Mouse (Mus musculus) CH12.LX (cell line): ENCODE measurements around the gene Kctd10. TPM values are rescaled to one million over a fixed set of nuclear protein-coding genes. Genes with fewer than 3 reads are reported as not detected.

Source experiments
- DNase-seq: peaks from one replicate; pipeline ENCODE4 v3.0.0-alpha.2; 2013; ENCODE audit errors: extremely low read depth
- H3K27ac ChIP-seq: 2 replicates; pipeline ENCODE4 v1.5.1; 2012; ENCODE audit warnings: low read depth, mild to moderate bottlenecking, control low read depth, moderate library complexity; ENCODE audit not compliant: insufficient read depth
- H3K27me3 ChIP-seq: replicated peaks from 2 replicates; pipeline ENCODE3; 2012; ENCODE audit warnings: inconsistent platforms
- H3K36me3 ChIP-seq, 2 experiments: replicated peaks in 1 of 2; 2 replicates each; pipeline versions ENCODE3 to v1.6.1; 2012; ENCODE audit warnings: inconsistent platforms in 1 of 2, low read length in 1 of 2, mild to moderate bottlenecking in 1 of 2, mixed read lengths in 1 of 2, moderate library complexity in 1 of 2; ENCODE audit not compliant: control insufficient read depth in 1 of 2, insufficient read depth in 1 of 2
- H3K4me1 ChIP-seq, 2 experiments: 2 replicates each; pipeline ENCODE4 v1.6.1; 2012; ENCODE audit warnings: inconsistent platforms in 1 of 2, moderate library complexity in 1 of 2; ENCODE audit not compliant: insufficient read depth in 2 of 2, control insufficient read depth in 1 of 2
- H3K4me2 ChIP-seq: 2 replicates; pipeline ENCODE4 v1.6.1; 2012; ENCODE audit warnings: low read depth, mild to moderate bottlenecking, control low read depth; ENCODE audit not compliant: poor library complexity, insufficient read depth, severe bottlenecking
- H3K4me3 ChIP-seq, 3 experiments: fragments of 150-350 bp in 1 of 3; sonication (generic) in 1 of 3; replicated peaks in 1 of 3; 2 replicates each; pipeline versions ENCODE3 to v1.5.1; 2011 to 2012; ENCODE audit warnings: low read depth in 2 of 3, low read length in 2 of 3, mild to moderate bottlenecking in 2 of 3, moderate library complexity in 2 of 3, control low read depth in 1 of 3, improper control_type of control experiment in 1 of 3, inconsistent platforms in 1 of 3, mixed read lengths in 1 of 3; ENCODE audit not compliant: poor library complexity in 1 of 3
- H3K79me2 ChIP-seq: replicated peaks from 2 replicates; pipeline ENCODE4 v1.6.1; 2012; ENCODE audit warnings: mild to moderate bottlenecking, moderate library complexity; ENCODE audit not compliant: control insufficient read depth, poor library complexity, insufficient read depth, severe bottlenecking; ENCODE audit errors: extremely low read depth
- H3K9ac ChIP-seq: 2 replicates; pipeline ENCODE4 v1.6.1; 2012; ENCODE audit warnings: low read depth, mild to moderate bottlenecking, control low read depth, moderate library complexity; ENCODE audit not compliant: insufficient read depth
- H3K9me3 ChIP-seq: replicated peaks from 2 replicates; pipeline ENCODE3; 2012; ENCODE audit warnings: low read length, inconsistent platforms, mixed read lengths
- BHLHE40 ChIP-seq: IDR thresholded peaks from 2 replicates; pipeline ENCODE4 v1.6.1; 2011; ENCODE audit warnings: mild to moderate bottlenecking, low read depth, low read length, improper control_type of control experiment
- CHD2 ChIP-seq: IDR thresholded peaks from 2 replicates; pipeline ENCODE4 v1.6.1; 2011; ENCODE audit warnings: low read length, improper control_type of control experiment
- E2F4 ChIP-seq: IDR thresholded peaks from 2 replicates; pipeline ENCODE4 v1.6.1; 2011; ENCODE audit warnings: low read depth, low read length, improper control_type of control experiment; ENCODE audit not compliant: insufficient replicate concordance
- ELF1 ChIP-seq: IDR thresholded peaks from 2 replicates; pipeline ENCODE4 v1.6.1; 2014; ENCODE audit warnings: low read depth, mild to moderate bottlenecking, inconsistent platforms, low read length, improper control_type of control experiment
- ETS1 ChIP-seq: conservative IDR thresholded peaks from 2 replicates; pipeline ENCODE4 v1.6.1; 2012; ENCODE audit warnings: low read depth, mild to moderate bottlenecking, inconsistent platforms, low read length, improper control_type of control experiment, moderate library complexity
- GABPA ChIP-seq: IDR thresholded peaks from 2 replicates; pipeline ENCODE4 v1.6.1; 2012; ENCODE audit warnings: low read depth, low read length, improper control_type of control experiment, inconsistent platforms; ENCODE audit not compliant: insufficient replicate concordance
- HCFC1 ChIP-seq: IDR thresholded peaks from 2 replicates; pipeline ENCODE4 v1.6.1; 2012; ENCODE audit warnings: low read depth, mild to moderate bottlenecking, inconsistent platforms, low read length, improper control_type of control experiment
- IRF4 ChIP-seq: IDR thresholded peaks from 2 replicates; pipeline ENCODE4 v1.6.1; 2014; ENCODE audit warnings: low read depth, mild to moderate bottlenecking, inconsistent platforms, low read length, improper control_type of control experiment
- JUN ChIP-seq: IDR thresholded peaks from 2 replicates; pipeline ENCODE4 v1.6.1; 2011; ENCODE audit warnings: low read depth, mild to moderate bottlenecking, low read length, improper control_type of control experiment, moderate library complexity; ENCODE audit not compliant: insufficient read depth
- JUND ChIP-seq: conservative IDR thresholded peaks from 2 replicates; pipeline ENCODE4 v1.6.1; 2011; ENCODE audit warnings: low read depth, low read length, improper control_type of control experiment
- KAT2A ChIP-seq: IDR thresholded peaks from 2 replicates; pipeline ENCODE4 v1.6.1; 2012; ENCODE audit warnings: low read length, improper control_type of control experiment, inconsistent platforms; ENCODE audit not compliant: insufficient replicate concordance
- MAZ ChIP-seq: IDR thresholded peaks from 2 replicates; pipeline ENCODE4 v1.6.1; 2012; ENCODE audit warnings: low read depth, mild to moderate bottlenecking, inconsistent platforms, low read length, improper control_type of control experiment, moderate library complexity
- NELFE ChIP-seq: IDR thresholded peaks from 2 replicates; pipeline ENCODE4 v1.6.1; 2011; ENCODE audit warnings: low read depth, low read length, improper control_type of control experiment
- NRF1 ChIP-seq: IDR thresholded peaks from 2 replicates; pipeline ENCODE4 v1.6.1; 2014; ENCODE audit warnings: low read depth, mild to moderate bottlenecking, inconsistent platforms, low read length, improper control_type of control experiment, moderate library complexity
- PAX5 ChIP-seq: IDR thresholded peaks from 2 replicates; pipeline ENCODE4 v1.6.1; 2012; ENCODE audit warnings: low read length, inconsistent platforms, mixed read lengths
- POLR2A ChIP-seq: IDR thresholded peaks from 2 replicates; pipeline ENCODE4 v1.6.1; 2011; ENCODE audit warnings: low read depth, mild to moderate bottlenecking, improper control_type of control experiment, low read length
- RAD21 ChIP-seq: IDR thresholded peaks from 2 replicates; pipeline ENCODE4 v1.6.1; 2011; ENCODE audit warnings: low read depth, mild to moderate bottlenecking, low read length, improper control_type of control experiment, moderate library complexity
- RCOR1 ChIP-seq: conservative IDR thresholded peaks from 2 replicates; pipeline ENCODE4 v1.6.1; 2012; ENCODE audit warnings: low read depth, mild to moderate bottlenecking, inconsistent platforms, low read length, improper control_type of control experiment
- SIN3A ChIP-seq: IDR thresholded peaks from 2 replicates; pipeline ENCODE4 v1.6.1; 2012; ENCODE audit warnings: low read length, improper control_type of control experiment, inconsistent platforms
- TCF12 ChIP-seq: IDR thresholded peaks from 2 replicates; pipeline ENCODE4 v1.6.1; 2014; ENCODE audit warnings: low read depth, mild to moderate bottlenecking, inconsistent platforms, low read length, improper control_type of control experiment
- USF2 ChIP-seq: conservative IDR thresholded peaks from 2 replicates; pipeline ENCODE4 v1.6.1; 2011; ENCODE audit warnings: low read depth, low read length, improper control_type of control experiment
- ZMIZ1 ChIP-seq: IDR thresholded peaks from 2 replicates; pipeline ENCODE4 v1.6.1; 2012; ENCODE audit warnings: low read depth, mild to moderate bottlenecking, inconsistent platforms, low read length, improper control_type of control experiment
- ZNF384 ChIP-seq: IDR thresholded peaks from 2 replicates; pipeline ENCODE4 v1.6.1; 2012; ENCODE audit warnings: low read depth, low read length, improper control_type of control experiment, inconsistent platforms
- dilution Hi-C: fragments of 300-500 bp; cut with MboI; formaldehyde crosslinking; loops from 2 replicates; pipeline ENCODE4 v1.14.3; 2020; ENCODE audit warnings: low sequenced_read_pairs; ENCODE audit not compliant: extremely low pct_unique_long_range_greater_than_20kb, extremely low pct_ligation_motif_present
- in situ Hi-C: fragments of 300-500 bp; cut with MboI; formaldehyde crosslinking; loops from 3 replicates; pipeline ENCODE4 v1.14.3; 2019; ENCODE audit warnings: low sequenced_read_pairs, low pct_ligation_motif_present, low pct_unique_long_range_greater_than_20kb, mixed read lengths
- polyA plus RNA-seq: library from polyadenylated mRNA; unstranded; fragments of >175 nt; gene quantifications from 2 replicates; pipeline ENCODE4 v1.2.1, GENCODE M21; 2012; ENCODE audit warnings: low read depth; ENCODE audit not compliant: insufficient read length
- total RNA-seq, 2 experiments: library from RNA; depleted of rRNA; stranded (reverse); fragments of 300-350 nt in 1 of 2; fragments of >200 nt in 1 of 2; gene quantifications; 2 replicates each; pipeline ENCODE4 v1.2.3; 2012 to 2014

The Kctd10 gene
- total and polyA plus RNA-seq, 3 experiments = 37.5 to 39.5 (median 39.3) TPM

GRCm38 (mm10) chr5:114370371-114370776 lies 9.9 kb downstream of the Kctd10 start:
- Histone ChIP-seq H3K79me2 (no peaks in the 10 kb centered on the region; the same call in 1 of the 2 replicates), H3K9me3 (no peaks in the 10 kb centered on the region), H3K9ac (no peak overlapping the region), H3K4me1 (no peaks in the 10 kb centered on the region; a peak in 1 of 4 replicates), H3K4me2 (no peak overlapping the region), H3K27ac (no peak overlapping the region), H3K4me3 (no peak overlapping the region), H3K36me3 (peaks cover 78 to 100% of the 10 kb centered on the region in 2 experiments), H3K27me3 (no peaks in the 10 kb centered on the region)
- dilution Hi-C loops (no loop called here), in situ Hi-C loops (no loop called here)
- TF ChIP-seq GABPA (no peak), IRF4 (no peak), TCF12 (no peak), SIN3A (no peak), MAZ (no peak), NELFE (no peak), JUN (no peak), RCOR1 (no peak), ELF1 (no peak)
- no peak for DNase-seq

- H3K36me3 ChIP-seq = peaks cover 80 to 100% of the 10 kb centered on the region in 2 experiments
- in situ Hi-C loops (no loop called here), dilution Hi-C loops (no loop called here)
- no peaks in the 10 kb centered on the region; a peak in 1 of 4 replicates for H3K4me1 ChIP-seq
- no peaks in the 10 kb centered on the region; the same call in 1 of the 2 replicates for H3K79me2 ChIP-seq
- H3K4me3 ChIP-seq = no peak overlapping the region
- TF ChIP-seq ETS1 (no peak), POLR2A (no peak), CHD2 (no peak), TCF12 (no peak), USF2 (no peak), KAT2A (no peak), BHLHE40 (no peak), RAD21 (no peak), GABPA (no peak), PAX5 (no peak), IRF4 (no peak), JUND (no peak), JUN (no peak), ZMIZ1 (no peak), E2F4 (no peak), ELF1 (no peak), ZNF384 (no peak), NRF1 (no peak), HCFC1 (no peak)
- TF ChIP-seq, all 38 proteins: peak for 0
- no peak overlapping the region for H3K4me2 ChIP-seq
- H3K9me3 ChIP-seq = no peaks in the 10 kb centered on the region
- DNase-seq = no peak
- no peak overlapping the region for H3K9ac ChIP-seq
- no peak overlapping the region for H3K27ac ChIP-seq
- H3K27me3 ChIP-seq = no peaks in the 10 kb centered on the region
Observed at GRCm38 (mm10) chr5:114369921-114370320, 10.4 kb downstream of the Kctd10 start.
